Mouse (Mus musculus): ENCODE measurements around the gene Gpbp1l1.

DNA sequence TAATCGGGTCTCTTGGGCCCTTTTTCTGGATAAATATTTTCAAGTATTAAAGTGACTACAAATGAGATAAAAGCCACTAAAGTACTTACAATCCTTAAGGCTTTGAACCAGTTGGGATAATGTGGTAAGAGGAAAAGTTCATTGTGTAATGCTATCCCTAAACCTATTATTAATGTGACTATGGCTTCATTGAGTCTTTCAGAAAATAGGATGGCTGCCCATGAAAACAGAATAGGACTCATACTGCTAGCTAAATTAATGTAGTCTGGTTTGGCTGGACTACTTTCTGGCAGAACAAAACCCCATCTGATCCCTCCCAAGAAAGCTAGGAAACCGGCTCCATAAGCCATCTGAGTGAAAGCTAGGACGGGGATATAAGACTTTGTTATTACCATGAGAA is 4.4 kb upstream of the Gpbp1l1 start:
- TF ChIP-seq GATA1 (IDR thresholded peaks at IDR 0.05; ENCODE audit: borderline replicate concordance, low read length): no peak
- TF ChIP-seq CTCF (IDR thresholded peaks at IDR 0.05; ENCODE audit: low read depth, low read length): no peak
